Mouse (Mus musculus): ENCODE measurements around the gene Fbxl2. TPM values are rescaled to one million over a fixed set of nuclear protein-coding genes. Genes with fewer than 3 reads are reported as not detected.

The Fbxl2 gene
- polyA plus RNA-seq (2014; fragmentation: Illumina TruSeq; extraction: RNeasy Lipid Tissue Mini Kit (QIAGEN cat#74804); ENCODE audit: insufficient read depth, low read depth, low replicate concordance) = 2.1 TPM

GRCm38 (mm10) chr9:114046028-114046427 lies at the start of gene Fbxl2:
TSS of gene Fbxl2 (minus strand) at chr9:114046191.

GRCm38 (mm10) chr9:114057090-114057796 lies 11.3 kb upstream of the Fbxl2 start, which contains the start of gene Susd5:
TSS of gene Susd5 (plus strand) at chr9:114057140.

GRCm38 (mm10) chr9:113930534-113931374 lies 115.2 kb downstream of the Fbxl2 start, which contains the start of gene Ubp1:
TSS of gene Ubp1 (plus strand) at chr9:113930934.

Other genes with a start within 250 kb of the Fbxl2 start
- gene Ubp1, start 115.3 kb downstream of the Fbxl2 start, polyA plus RNA-seq (2014; fragmentation: Illumina TruSeq; extraction: RNeasy Lipid Tissue Mini Kit (QIAGEN cat#74804); ENCODE audit: insufficient read depth, low read depth, low replicate concordance) = 18.4 TPM
- gene Susd5, start 10.9 kb upstream of the Fbxl2 start, polyA plus RNA-seq (2014; fragmentation: Illumina TruSeq; extraction: RNeasy Lipid Tissue Mini Kit (QIAGEN cat#74804); ENCODE audit: insufficient read depth, low read depth, low replicate concordance) = 0.55 TPM